Mouse (Mus musculus): ENCODE results near the gene Crybg3. TPM values are rescaled to one million over a fixed set of nuclear protein-coding genes. Genes with fewer than 3 reads are reported as not detected.

Gene Crybg3
- polyA plus RNA-seq, 1 experiment from 2014 or later: 5.5 TPM

DNA sequence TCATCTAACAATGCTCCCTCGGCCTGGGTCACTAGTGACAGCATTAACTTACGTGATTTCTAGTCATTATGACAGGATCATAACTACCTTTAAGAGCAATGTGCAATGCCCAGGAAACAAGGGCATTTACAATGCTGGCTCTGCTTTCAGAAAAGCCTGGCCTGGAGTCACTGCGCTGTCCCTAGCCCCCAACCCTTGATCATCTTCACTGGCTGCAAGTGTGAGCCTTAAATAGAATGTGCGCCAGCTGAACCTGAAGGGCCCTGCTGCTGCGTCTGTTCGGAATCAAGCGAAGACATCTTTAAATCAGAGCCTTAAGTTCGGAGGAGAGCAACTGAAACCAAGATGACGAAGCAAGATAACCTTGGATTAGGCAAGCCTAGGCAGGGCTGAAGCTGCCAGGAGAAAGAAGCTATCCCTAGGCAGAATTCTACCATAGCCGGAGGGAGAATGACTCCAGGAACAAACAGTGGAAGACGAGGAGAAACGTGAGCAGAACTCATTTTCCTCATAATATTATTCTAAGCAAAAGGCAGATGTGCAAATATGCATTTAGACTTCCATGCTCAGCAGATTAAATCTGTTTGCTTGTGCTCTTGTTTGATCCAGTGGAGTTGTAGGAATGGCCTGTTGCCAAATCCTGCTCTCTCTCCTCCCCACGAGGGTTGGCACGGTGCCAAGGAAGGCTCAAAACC is 52.7 kb downstream of the Crybg3 start:
- WGBS: 55% methylated on average over 14 of the region's 14 CpGs
- no peaks in the 10 kb centered on the region for H3K9me3 ChIP-seq
- 0 out of 2 replicates have a peak overlapping the region, but pooled peaks have one; percentile 18 for H3K27ac ChIP-seq
- H3K4me1 ChIP-seq (replicated peaks): peaks cover 6% of the 10 kb centered on the region
- no peak overlapping the region for H3K4me2 ChIP-seq (replicated peaks)
- H3K27me3 ChIP-seq (replicated peaks): no peaks in the 10 kb centered on the region
- H3K9ac ChIP-seq: no peak overlapping the region
- peak; percentile 51; the same call in 1 of the 2 replicates for ATAC-seq
- no peaks in the 10 kb centered on the region for H3K36me3 ChIP-seq
- H3K4me3 ChIP-seq (replicated peaks): no peak overlapping the region

DNA sequence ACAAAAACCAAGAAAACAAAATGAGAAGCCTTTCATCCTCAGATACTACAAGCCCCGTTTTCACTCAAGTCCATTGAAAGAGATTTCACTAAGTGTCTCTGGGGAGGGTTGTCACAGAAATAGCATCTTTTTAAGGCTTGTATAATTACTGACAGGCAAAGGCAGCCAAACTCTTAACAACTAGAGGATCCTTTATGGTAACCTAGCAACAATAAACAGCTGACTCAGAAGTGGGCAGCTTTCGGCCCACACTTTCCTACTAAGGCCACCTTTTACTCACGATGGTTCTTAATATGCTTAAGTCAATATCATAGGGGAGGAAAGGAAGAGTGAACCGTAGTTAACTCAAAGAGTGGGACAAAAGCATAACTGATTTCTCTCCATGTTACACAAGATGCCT is 53.3 kb downstream of the Crybg3 start:
- no peak for ATAC-seq
- no peaks in the 10 kb centered on the region for H3K36me3 ChIP-seq
- H3K4me1 ChIP-seq (replicated peaks): peaks cover 6% of the 10 kb centered on the region
- no peak overlapping the region for H3K4me2 ChIP-seq (replicated peaks)
- H3K4me3 ChIP-seq (replicated peaks): no peak overlapping the region
- WGBS: 63% methylated on average over 4 of the region's 4 CpGs
- no peak overlapping the region for H3K9ac ChIP-seq
- H3K27me3 ChIP-seq (replicated peaks): no peaks in the 10 kb centered on the region
- no peak overlapping the region for H3K27ac ChIP-seq
- no peaks in the 10 kb centered on the region for H3K9me3 ChIP-seq

DNA sequence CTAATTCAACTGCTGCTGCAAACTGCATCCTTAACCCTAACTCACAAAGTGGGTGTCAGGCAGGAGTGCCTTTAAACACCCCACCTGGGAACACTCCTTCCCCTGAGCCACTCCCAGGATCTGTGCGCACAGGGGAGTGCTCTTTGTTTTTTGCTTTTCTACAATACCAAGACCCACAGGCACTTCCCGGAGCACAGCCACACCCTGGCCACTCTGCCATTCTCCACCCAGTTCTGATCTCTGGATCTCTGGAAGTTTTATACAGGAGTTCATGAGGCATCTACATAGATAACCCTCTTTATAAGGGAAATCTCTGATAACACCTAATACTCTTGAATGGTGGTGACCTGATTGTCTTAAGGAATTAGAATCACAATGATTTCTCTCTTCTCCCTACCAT is 55.4 kb downstream of the Crybg3 start:
- no peaks in the 10 kb centered on the region for H3K27me3 ChIP-seq (replicated peaks)
- no peak overlapping the region for H3K9ac ChIP-seq
- WGBS: 72% methylated on average over 2 of the region's 2 CpGs
- ATAC-seq: no peak
- no peaks in the 10 kb centered on the region for H3K9me3 ChIP-seq
- no peak overlapping the region for H3K4me3 ChIP-seq (replicated peaks)
- H3K4me2 ChIP-seq (replicated peaks): no peak overlapping the region
- peaks cover 6% of the 10 kb centered on the region for H3K4me1 ChIP-seq (replicated peaks)
- H3K27ac ChIP-seq: no peak overlapping the region
- no peaks in the 10 kb centered on the region for H3K36me3 ChIP-seq

DNA sequence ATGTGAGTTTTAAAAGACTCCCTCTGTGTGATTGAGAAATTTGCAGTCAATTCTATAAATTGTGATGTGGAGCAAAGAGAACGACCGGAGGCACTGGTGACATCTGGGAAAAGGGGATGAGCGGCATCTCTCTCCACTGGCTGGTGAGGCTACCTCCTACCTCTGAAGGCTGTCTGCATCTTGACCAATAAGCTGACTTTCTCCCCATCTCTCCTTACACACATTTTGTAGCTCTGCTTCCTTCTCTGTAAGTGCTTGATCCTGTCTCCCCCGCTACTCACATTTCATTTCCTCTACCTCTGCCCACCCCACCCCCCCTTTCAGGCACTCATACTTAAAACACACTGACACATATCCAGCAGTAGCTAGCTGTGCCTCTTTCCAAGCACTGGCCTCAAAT is 59.4 kb downstream of the Crybg3 start:
- Histone ChIP-seq H3K9ac (no peak overlapping the region), H3K9me3 (no peaks in the 10 kb centered on the region), H3K27ac (no peak overlapping the region), H3K27me3 (replicated peaks) (no peaks in the 10 kb centered on the region), H3K4me3 (replicated peaks) (no peak overlapping the region), H3K36me3 (no peaks in the 10 kb centered on the region), H3K4me2 (replicated peaks) (no peak overlapping the region), H3K4me1 (replicated peaks) (no peaks in the 10 kb centered on the region)
- WGBS: 78% methylated on average over 4 of the region's 4 CpGs
- ATAC-seq: no peak

DNA sequence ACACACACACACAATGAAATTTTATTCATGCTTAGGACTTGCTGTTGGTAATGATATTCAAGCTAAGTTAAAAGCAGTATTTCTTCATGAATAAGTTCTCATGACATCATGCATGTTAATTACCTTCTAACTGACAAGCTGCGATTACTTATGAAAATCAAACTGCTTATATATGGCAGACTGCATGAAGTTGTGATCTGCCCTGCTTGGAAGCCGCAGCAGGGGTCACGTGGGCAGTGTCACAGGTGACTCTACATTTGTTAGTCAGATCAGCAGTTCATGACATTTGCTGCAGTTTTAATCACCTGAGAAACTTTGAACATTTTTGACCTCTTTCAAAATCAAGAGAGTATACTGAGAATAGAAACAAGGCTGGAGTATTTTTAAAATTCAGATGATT is 59.8 kb downstream of the Crybg3 start:
- 89% methylated on average over 3 of the region's 3 CpGs for WGBS
- no peak overlapping the region for H3K27ac ChIP-seq

DNA sequence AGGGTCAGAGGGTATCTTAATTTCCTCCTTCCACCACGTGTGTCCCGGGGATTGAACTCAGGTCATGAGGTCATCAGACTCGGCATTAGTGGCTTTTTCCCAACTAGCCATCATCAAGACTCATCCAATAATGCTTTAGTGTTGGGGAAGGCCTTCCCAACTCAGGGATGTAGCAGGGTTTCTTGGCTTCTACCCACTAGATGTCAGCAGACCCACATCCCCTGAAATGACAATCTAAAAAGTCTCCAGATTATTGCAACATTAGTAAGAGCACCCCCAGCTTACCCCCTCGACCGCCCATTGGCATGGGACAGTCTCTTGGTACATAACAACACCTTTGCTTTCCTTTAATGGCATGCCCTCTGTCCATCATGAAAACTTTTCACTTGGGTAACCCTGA is 65.1 kb downstream of the Crybg3 start:
- Histone ChIP-seq H3K36me3 (no peaks in the 10 kb centered on the region), H3K27ac (no peak overlapping the region), H3K4me1 (replicated peaks) (no peaks in the 10 kb centered on the region), H3K4me3 (replicated peaks) (no peak overlapping the region), H3K4me2 (replicated peaks) (no peak overlapping the region), H3K9ac (no peak overlapping the region), H3K9me3 (no peaks in the 10 kb centered on the region), H3K27me3 (replicated peaks) (no peaks in the 10 kb centered on the region)
- ATAC-seq: no peak
- WGBS: 71% methylated on average over 5 of the region's 5 CpGs

More for the DNA sequence above, 59.8 kb downstream of the Crybg3 start:
- no peak for ATAC-seq
- Histone ChIP-seq H3K36me3 (no peaks in the 10 kb centered on the region), H3K9ac (no peak overlapping the region), H3K4me1 (replicated peaks) (no peaks in the 10 kb centered on the region), H3K27me3 (replicated peaks) (no peaks in the 10 kb centered on the region), H3K9me3 (no peaks in the 10 kb centered on the region), H3K4me2 (replicated peaks) (no peak overlapping the region), H3K4me3 (replicated peaks) (no peak overlapping the region)

DNA sequence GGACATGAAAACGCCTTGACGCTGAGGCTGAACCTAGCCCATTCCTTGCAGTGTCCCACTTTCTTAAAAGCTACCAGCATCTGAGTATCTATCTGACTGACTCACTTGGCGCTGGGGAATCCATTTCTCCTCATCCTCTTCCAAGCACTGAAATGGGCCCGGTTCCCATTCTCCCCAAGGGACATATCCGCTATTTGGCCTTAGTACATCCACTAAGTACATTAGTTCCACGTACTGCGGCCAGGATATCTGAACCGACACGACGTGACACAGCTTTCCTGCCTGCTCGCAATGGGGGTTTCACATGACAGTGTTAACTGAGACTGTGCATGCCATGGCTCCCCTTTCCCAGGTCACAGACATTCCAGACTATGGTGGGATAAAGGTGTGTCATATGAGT is 66.4 kb downstream of the Crybg3 start:
- no peaks in the 10 kb centered on the region for H3K4me1 ChIP-seq (replicated peaks)
- no peak overlapping the region for H3K27ac ChIP-seq
- no peaks in the 10 kb centered on the region for H3K36me3 ChIP-seq
- H3K9ac ChIP-seq: no peak overlapping the region
- no peak overlapping the region for H3K4me3 ChIP-seq (replicated peaks)
- no peak for ATAC-seq
- 91% methylated on average over 11 of the region's 11 CpGs for WGBS
- H3K27me3 ChIP-seq (replicated peaks): no peaks in the 10 kb centered on the region
- no peak overlapping the region for H3K4me2 ChIP-seq (replicated peaks)
- no peaks in the 10 kb centered on the region for H3K9me3 ChIP-seq

DNA sequence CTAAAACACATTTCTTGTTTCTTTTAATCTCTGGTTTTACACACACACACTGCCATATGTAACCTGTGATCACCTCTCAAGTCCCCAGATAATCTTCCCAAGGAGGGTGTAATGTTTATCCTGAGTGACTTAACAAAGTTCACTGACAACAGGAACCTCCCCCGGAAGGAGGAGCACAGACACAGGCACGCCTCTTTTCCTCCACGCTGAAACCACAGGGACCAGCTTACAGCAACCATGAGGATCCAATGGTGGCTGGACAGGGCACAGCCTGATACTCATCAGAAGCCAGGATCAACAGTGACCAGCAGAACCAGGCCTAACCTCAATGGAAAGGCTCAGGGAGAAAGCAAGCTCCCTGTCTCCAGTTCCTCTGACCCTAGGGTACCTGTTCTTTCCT is 68.2 kb downstream of the Crybg3 start:
- no peak overlapping the region for H3K27ac ChIP-seq
- ATAC-seq: no peak; the same call in 1 of the 2 replicates
- no peak overlapping the region for H3K4me2 ChIP-seq (replicated peaks)
- no peaks in the 10 kb centered on the region for H3K36me3 ChIP-seq
- 41% methylated on average over 3 of the region's 3 CpGs for WGBS
- no peaks in the 10 kb centered on the region for H3K9me3 ChIP-seq
- no peaks in the 10 kb centered on the region for H3K27me3 ChIP-seq (replicated peaks)
- no peaks in the 10 kb centered on the region for H3K4me1 ChIP-seq (replicated peaks)
- H3K9ac ChIP-seq: no peak overlapping the region
- H3K4me3 ChIP-seq (replicated peaks): no peak overlapping the region

DNA sequence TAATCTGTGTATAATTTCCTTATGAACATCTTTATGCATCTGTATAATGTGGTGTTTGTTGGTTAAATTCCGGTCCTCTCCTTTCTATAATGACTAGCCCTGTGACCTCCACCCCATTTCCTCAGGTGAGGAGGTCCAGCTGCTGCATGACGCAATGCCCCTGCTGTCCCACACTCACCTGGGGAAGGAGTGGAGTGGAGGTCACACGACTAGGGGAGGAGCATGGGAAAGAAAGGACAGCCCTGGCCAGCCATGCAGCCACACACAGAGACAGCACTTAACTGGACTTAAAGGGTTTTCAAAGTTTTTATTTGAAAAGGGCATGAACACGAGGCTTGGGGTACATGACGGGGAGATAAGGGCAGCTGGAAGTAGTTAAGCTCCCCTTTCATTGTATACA is 69.5 kb downstream of the Crybg3 start:
- Histone ChIP-seq H3K9ac (no peak overlapping the region), H3K4me2 (replicated peaks) (no peak overlapping the region), H3K9me3 (no peaks in the 10 kb centered on the region), H3K4me1 (replicated peaks) (no peaks in the 10 kb centered on the region), H3K36me3 (no peaks in the 10 kb centered on the region), H3K4me3 (replicated peaks) (no peak overlapping the region), H3K27me3 (replicated peaks) (no peaks in the 10 kb centered on the region), H3K27ac (no peak overlapping the region)
- no peak for ATAC-seq
- 72% methylated on average over 5 of the region's 5 CpGs for WGBS

DNA sequence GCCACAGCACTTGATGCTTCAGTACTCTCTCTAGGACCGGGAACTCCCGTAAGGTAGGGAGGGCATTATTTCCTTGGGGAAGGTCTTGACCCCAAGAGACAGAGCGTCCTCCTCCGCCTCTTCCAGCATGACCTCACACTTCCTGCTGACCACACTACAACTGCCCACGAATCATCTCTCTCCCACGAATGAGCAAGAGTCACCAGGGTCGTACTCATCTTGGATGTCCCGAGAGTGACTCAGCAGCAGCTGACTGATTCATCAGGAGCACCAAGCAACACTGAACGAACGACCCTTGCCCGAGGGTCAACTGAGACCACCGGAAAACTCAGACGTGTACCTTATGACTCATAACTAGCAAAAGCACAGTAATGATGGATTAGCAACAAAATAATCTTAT is 71.2 kb downstream of the Crybg3 start:
- Histone ChIP-seq H3K4me2 (replicated peaks) (no peak overlapping the region), H3K9me3 (no peaks in the 10 kb centered on the region), H3K4me1 (replicated peaks) (no peaks in the 10 kb centered on the region), H3K27me3 (replicated peaks) (no peaks in the 10 kb centered on the region), H3K9ac (no peak overlapping the region), H3K27ac (no peak overlapping the region), H3K36me3 (no peaks in the 10 kb centered on the region), H3K4me3 (replicated peaks) (no peak overlapping the region)
- WGBS: 87% methylated on average over 13 of the region's 13 CpGs
- no peak for ATAC-seq

DNA sequence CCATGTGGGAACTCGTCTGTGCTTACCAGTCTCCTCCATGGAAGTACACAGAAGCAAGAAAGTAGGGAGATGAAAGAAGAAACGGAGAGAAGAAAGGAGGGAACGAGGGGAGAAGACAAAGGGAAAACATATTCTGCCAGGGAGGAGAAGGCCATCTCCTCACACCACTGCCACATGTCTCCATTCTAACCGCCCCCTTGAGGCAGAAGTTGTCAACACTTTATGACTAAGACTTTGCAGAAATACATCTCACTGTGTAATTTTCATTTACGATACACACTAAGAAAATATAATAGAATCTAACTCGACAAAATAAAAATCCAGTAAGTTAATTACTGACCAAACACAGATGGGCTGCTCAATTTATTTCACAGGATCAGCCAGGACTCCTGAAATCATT is 73.8 kb downstream of the Crybg3 start:
- no peak overlapping the region for H3K4me3 ChIP-seq (replicated peaks)
- no peaks in the 10 kb centered on the region for H3K4me1 ChIP-seq (replicated peaks)
- H3K36me3 ChIP-seq: no peaks in the 10 kb centered on the region
- no peak overlapping the region for H3K27ac ChIP-seq
- ATAC-seq: no peak
- H3K4me2 ChIP-seq (replicated peaks): no peak overlapping the region
- WGBS: 80% methylated on average over 6 of the region's 6 CpGs
- no peaks in the 10 kb centered on the region for H3K9me3 ChIP-seq
- no peak overlapping the region for H3K9ac ChIP-seq
- no peaks in the 10 kb centered on the region for H3K27me3 ChIP-seq (replicated peaks)

DNA sequence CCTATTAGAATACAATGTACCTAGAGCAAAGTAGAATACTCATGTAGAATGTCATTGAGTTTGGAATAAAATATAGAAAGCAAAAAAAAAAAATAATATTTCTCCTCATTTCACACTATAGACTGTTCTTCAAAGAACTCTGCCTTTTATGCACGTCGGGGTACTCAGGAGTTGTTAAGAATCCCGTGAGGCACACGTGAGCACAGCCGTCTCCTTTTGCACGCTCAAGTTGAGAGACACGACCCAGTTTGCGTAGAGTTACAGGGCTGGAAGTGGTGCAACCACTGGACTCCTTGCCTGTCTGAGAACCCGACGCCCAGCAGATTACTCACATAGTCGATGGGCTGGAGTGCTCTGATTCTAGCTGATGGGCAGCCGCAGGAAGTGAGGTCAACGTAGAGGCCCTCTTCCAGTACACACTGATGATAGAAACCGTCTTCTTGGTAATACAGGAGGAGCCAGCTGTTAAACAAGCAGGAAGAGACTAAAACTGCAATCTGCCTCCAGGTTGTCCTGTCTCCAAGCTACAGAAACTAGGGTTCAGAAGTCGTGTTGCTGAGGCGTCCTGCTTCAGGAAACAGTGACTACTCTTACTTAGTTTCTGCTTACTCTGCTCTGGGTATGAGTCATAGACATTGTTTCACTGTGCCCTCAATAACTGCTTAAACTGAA is 78.9 kb downstream of the Crybg3 start:
- no peaks in the 10 kb centered on the region for H3K27me3 ChIP-seq (replicated peaks)
- no peaks in the 10 kb centered on the region for H3K4me1 ChIP-seq (replicated peaks)
- no peaks in the 10 kb centered on the region for H3K36me3 ChIP-seq
- no peak overlapping the region for H3K4me2 ChIP-seq (replicated peaks)
- H3K27ac ChIP-seq: no peak overlapping the region
- WGBS: 74% methylated on average over 16 of the region's 16 CpGs
- no peaks in the 10 kb centered on the region for H3K9me3 ChIP-seq
- H3K4me3 ChIP-seq (replicated peaks): no peak overlapping the region
- H3K9ac ChIP-seq: no peak overlapping the region
- peak; percentile 53; the same call in 1 of the 2 replicates for ATAC-seq
